Mouse (Mus musculus) olfactory bulb, adult 2 months (tissue): ENCODE results near the gene Plekhb1. TPM values are rescaled to one million over a fixed set of nuclear protein-coding genes. Genes with fewer than 3 reads are reported as not detected.
A peak's percentile ranks its signal among the peaks of the same experiment; 100 is the strongest.

ENCODE experiments used
- H3K27ac ChIP-seq: fragments of 200-500 bp; 2 replicates; pipeline ENCODE4 v1.5.1; 2012; ENCODE audit warnings: low read depth, low read length; ENCODE audit not compliant: insufficient read depth
- H3K4me1 ChIP-seq: fragments of 200-500 bp; 2 replicates; pipeline ENCODE4 v1.6.1; 2012; ENCODE audit warnings: low read length; ENCODE audit not compliant: control insufficient read depth, insufficient read depth
- H3K4me3 ChIP-seq: fragments of 200-500 bp; 2 replicates; pipeline ENCODE4 v1.5.1; 2012; ENCODE audit warnings: mild to moderate bottlenecking, low read depth, low read length, moderate library complexity; ENCODE audit not compliant: insufficient read depth
- CTCF ChIP-seq: fragments of 200-500 bp; IDR thresholded peaks from 2 replicates; pipeline ENCODE4 v1.5.1; 2012; ENCODE audit warnings: low read depth, mild to moderate bottlenecking, low read length, moderate library complexity; ENCODE audit not compliant: insufficient read depth
- POLR2A ChIP-seq: fragments of 200-500 bp; IDR thresholded peaks from 2 replicates; pipeline ENCODE4 v1.6.1; 2012; ENCODE audit warnings: mild to moderate bottlenecking, low read depth, low read length, moderate library complexity; ENCODE audit not compliant: insufficient read depth
- WGBS: fragments of 180-500 bp; shearing (Covaris S2); methylation state at CpG from one replicate; pipeline ENCODE4 v1.1.7; 2018; 5-methylcytosine and 5-hydroxymethylcytosine counted together
- polyA plus RNA-seq: library from polyadenylated mRNA; stranded (reverse); fragments of >200 nt; gene quantifications from 2 replicates; pipeline ENCODE4 v1.2.4, GENCODE M21; 2012; ENCODE audit warnings: low replicate concordance; ENCODE audit not compliant: missing spikeins, insufficient read depth, insufficient read length

The Plekhb1 gene
- polyA plus RNA-seq, 1 experiment: not detected

DNA sequence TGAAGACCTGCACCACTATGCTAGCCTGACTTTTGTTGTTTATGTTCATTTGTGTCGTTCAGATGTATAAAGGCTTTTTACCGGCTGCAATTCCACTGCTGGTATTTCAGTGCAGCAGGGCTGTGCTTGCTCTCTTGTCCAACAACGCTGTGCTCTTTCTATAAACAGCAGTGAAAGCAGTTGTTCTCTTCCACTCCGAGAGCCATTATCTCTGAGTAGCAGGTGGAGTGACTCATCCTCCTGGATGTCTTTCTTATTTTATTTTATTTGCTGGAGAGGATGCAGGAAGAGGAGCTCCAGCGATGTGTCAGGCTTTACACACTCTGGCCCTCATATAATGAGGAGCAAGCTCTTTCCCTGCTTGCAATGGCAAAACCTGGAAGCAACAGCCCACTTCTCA, 62.0 kb downstream of the Plekhb1 start:
- 35% methylated on average over 5 of the region's 5 CpGs for WGBS
- no peak overlapping the region for H3K4me3 ChIP-seq
- peak overlapping the region; percentile 75; the same call in 1 of the 2 replicates for H3K27ac ChIP-seq
- TF ChIP-seq POLR2A: no peak
- 0 out of 2 replicates have a peak, but pooled peaks cover 2% of the 10 kb centered on the region for H3K4me1 ChIP-seq

DNA sequence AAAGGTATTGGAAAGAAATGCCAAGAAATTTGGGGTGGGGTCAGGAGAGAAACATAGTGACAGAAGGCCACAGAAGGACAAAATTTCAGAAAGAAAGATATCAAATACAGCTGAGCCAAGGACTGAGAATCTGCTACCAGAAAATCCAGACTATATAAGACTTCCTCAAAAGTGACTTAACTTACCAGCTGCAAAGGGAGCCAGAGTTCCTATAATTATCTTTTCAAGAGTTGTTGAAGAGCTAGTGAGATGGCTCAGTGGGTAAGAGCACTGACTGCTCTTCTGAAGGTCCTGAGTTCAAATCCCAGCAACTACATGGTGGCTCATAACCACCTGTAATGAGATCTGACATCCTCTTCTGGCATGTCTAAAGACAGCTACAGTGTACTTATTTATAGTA, 68.9 kb downstream of the Plekhb1 start:
- H3K4me1 ChIP-seq: no peaks in the 10 kb centered on the region
- no peak for TF ChIP-seq POLR2A
- no peak for TF ChIP-seq CTCF
- no peak overlapping the region for H3K27ac ChIP-seq
- no peak overlapping the region for H3K4me3 ChIP-seq

Other genes with a start within 250 kb of the Plekhb1 start
- gene Ucp3, start 189.4 kb downstream of the Plekhb1 start, polyA plus RNA-seq: not detected in 2 replicates
- gene Ucp2, start 169.1 kb downstream of the Plekhb1 start, polyA plus RNA-seq: 487 TPM in 1 of 2 replicates, not detected in the other
- gene Dnajb13, start 147.5 kb downstream of the Plekhb1 start, polyA plus RNA-seq: not detected in 2 replicates
- gene Coa4, start 125.3 kb downstream of the Plekhb1 start, polyA plus RNA-seq: not detected in 2 replicates
- not detected in 2 replicates for gene Rab6a, start 55.0 kb downstream of the Plekhb1 start, polyA plus RNA-seq
- not detected in 2 replicates for gene Mrpl48, start 54.1 kb downstream of the Plekhb1 start, polyA plus RNA-seq
- gene Fam168a, start 44.2 kb upstream of the Plekhb1 start, polyA plus RNA-seq: not detected in 2 replicates
- not detected in 2 replicates for gene Relt, start 201.0 kb upstream of the Plekhb1 start, polyA plus RNA-seq